Mouse (Mus musculus) forebrain, embryonic 15.5 days (tissue): ENCODE data around the gene Wipf3. TPM values are rescaled to one million over a fixed set of nuclear protein-coding genes. Genes with fewer than 3 reads are reported as not detected.
A peak's percentile ranks its signal among the peaks of the same experiment; 100 is the strongest.

Experiments
- ATAC-seq: fragments of 200-750 bp; cut with Nextera tagmentation; replicated peaks from 2 replicates; pipeline ENCODE4 v1.8.0; 2017; ENCODE audit warnings: mild to moderate bottlenecking, moderate TSS enrichment, moderate library complexity
- H3K27ac ChIP-seq: fragments of 300-500 bp; sonication (generic); replicated peaks from 2 replicates; pipeline ENCODE4 v1.5.1; 2015; ENCODE audit warnings: mild to moderate bottlenecking, inconsistent platforms
- H3K27me3 ChIP-seq: fragments of 300-500 bp; sonication (generic); 2 replicates; pipeline ENCODE4 v1.6.1; 2015; ENCODE audit warnings: inconsistent platforms
- H3K36me3 ChIP-seq: fragments of 300-500 bp; sonication (generic); 2 replicates; pipeline ENCODE4 v1.6.1; 2015; ENCODE audit warnings: mild to moderate bottlenecking, inconsistent platforms
- H3K4me1 ChIP-seq: fragments of 300-500 bp; sonication (generic); 2 replicates; pipeline ENCODE4 v1.6.1; 2015; ENCODE audit warnings: inconsistent platforms
- H3K4me2 ChIP-seq: fragments of 300-500 bp; sonication (generic); replicated peaks from 2 replicates; pipeline ENCODE4 v1.6.1; 2015; ENCODE audit warnings: mild to moderate bottlenecking, inconsistent platforms
- H3K4me3 ChIP-seq: fragments of 300-500 bp; sonication (generic); 2 replicates; pipeline ENCODE4 v1.5.1; 2015; ENCODE audit warnings: mild to moderate bottlenecking, inconsistent platforms
- H3K9ac ChIP-seq: fragments of 300-500 bp; sonication (generic); replicated peaks from 2 replicates; pipeline ENCODE4 v1.6.1; 2015; ENCODE audit warnings: mild to moderate bottlenecking, inconsistent platforms
- H3K9me3 ChIP-seq: fragments of 300-500 bp; sonication (generic); 2 replicates; pipeline ENCODE4 v1.6.1; 2016; ENCODE audit warnings: inconsistent platforms
- WGBS: fragments of 180-500 bp; shearing (Covaris S2); methylation state at CpG from one replicate; pipeline ENCODE4 v1.1.7; 2015; ENCODE audit warnings: mixed read lengths; 5-methylcytosine and 5-hydroxymethylcytosine counted together
- polyA plus RNA-seq: library from polyadenylated mRNA; unstranded; fragments of >200 nt; fragmentation: Nextera tagmentation; extraction: Ambion mirVana; gene quantifications from 2 replicates; pipeline ENCODE4 v1.2.1, GENCODE M21; 2015

Gene Wipf3
- polyA plus RNA-seq, 1 experiment from 2014 or later = 3.6 TPM

- Histone ChIP-seq H3K4me1 (peaks cover under 1% of the 10 kb centered on the region; the same call in 1 of the 2 replicates), H3K9me3 (no peaks in the 10 kb centered on the region), H3K27me3 (no peaks in the 10 kb centered on the region), H3K4me2 (no peak overlapping the region), H3K4me3 (no peak overlapping the region), H3K36me3 (no peaks in the 10 kb centered on the region), H3K27ac (no peak overlapping the region), H3K9ac (no peak overlapping the region)
- WGBS = 60% methylated on average over 2 of the region's 2 CpGs
- no peak for ATAC-seq
These were observed 24.5 kb upstream of the Wipf3 start for GRCm38 (mm10) chr6:54404916-54405315.

GRCm38 (mm10) chr6:54406116-54406515 lies 23.3 kb upstream of the Wipf3 start:
- H3K27me3 ChIP-seq = no peaks in the 10 kb centered on the region
- H3K9ac ChIP-seq = no peak overlapping the region
- no peak overlapping the region for H3K4me3 ChIP-seq
- ATAC-seq = no peak
- H3K4me1 ChIP-seq = no peaks in the 10 kb centered on the region
- H3K9me3 ChIP-seq = no peaks in the 10 kb centered on the region
- no peak overlapping the region for H3K4me2 ChIP-seq
- H3K36me3 ChIP-seq = no peaks in the 10 kb centered on the region
- H3K27ac ChIP-seq = no peak overlapping the region
- WGBS = 76% methylated on average over 5 of the region's 5 CpGs

- Histone ChIP-seq H3K36me3 (no peaks in the 10 kb centered on the region), H3K9me3 (no peaks in the 10 kb centered on the region), H3K27ac (no peak overlapping the region), H3K4me3 (no peak overlapping the region), H3K4me2 (no peak overlapping the region), H3K9ac (no peak overlapping the region), H3K4me1 (no peaks in the 10 kb centered on the region), H3K27me3 (no peaks in the 10 kb centered on the region)
- 53% methylated on average over 6 of the region's 6 CpGs for WGBS
- no peak for ATAC-seq
These were observed 20.1 kb upstream of the Wipf3 start for GRCm38 (mm10) chr6:54409271-54409670.

GRCm38 (mm10) chr6:54410451-54410850 lies 19.0 kb upstream of the Wipf3 start:
- 92% methylated on average over 4 of the region's 4 CpGs for WGBS
- no peak overlapping the region for H3K4me2 ChIP-seq
- no peak overlapping the region for H3K4me3 ChIP-seq
- no peaks in the 10 kb centered on the region for H3K36me3 ChIP-seq
- H3K27me3 ChIP-seq = no peaks in the 10 kb centered on the region
- H3K4me1 ChIP-seq = no peaks in the 10 kb centered on the region
- ATAC-seq = no peak
- no peak overlapping the region for H3K27ac ChIP-seq
- H3K9me3 ChIP-seq = no peaks in the 10 kb centered on the region
- H3K9ac ChIP-seq = no peak overlapping the region

- no peak overlapping the region for H3K9ac ChIP-seq
- no peaks in the 10 kb centered on the region for H3K27me3 ChIP-seq
- no peaks in the 10 kb centered on the region for H3K36me3 ChIP-seq
- ATAC-seq = no peak
- H3K4me1 ChIP-seq = no peaks in the 10 kb centered on the region
- 79% methylated on average over 8 of the region's 8 CpGs for WGBS
- no peaks in the 10 kb centered on the region for H3K9me3 ChIP-seq
- H3K4me2 ChIP-seq = no peak overlapping the region
- H3K27ac ChIP-seq = no peak overlapping the region
- H3K4me3 ChIP-seq = no peak overlapping the region
These were observed 17.8 kb upstream of the Wipf3 start for GRCm38 (mm10) chr6:54411591-54411990.

- no peak for ATAC-seq
- Histone ChIP-seq H3K27ac (no peak overlapping the region), H3K9ac (no peak overlapping the region), H3K4me1 (no peaks in the 10 kb centered on the region), H3K4me2 (no peak overlapping the region), H3K4me3 (no peak overlapping the region), H3K9me3 (no peaks in the 10 kb centered on the region), H3K36me3 (no peaks in the 10 kb centered on the region), H3K27me3 (no peaks in the 10 kb centered on the region)
- 88% methylated on average over 7 of the region's 7 CpGs for WGBS
These were observed 16.5 kb upstream of the Wipf3 start for GRCm38 (mm10) chr6:54412879-54413278.

- Histone ChIP-seq H3K36me3 (no peaks in the 10 kb centered on the region), H3K4me2 (no peak overlapping the region), H3K9ac (no peak overlapping the region), H3K9me3 (no peaks in the 10 kb centered on the region), H3K27me3 (no peaks in the 10 kb centered on the region), H3K4me1 (peaks cover 12% of the 10 kb centered on the region), H3K27ac (no peak overlapping the region), H3K4me3 (no peak overlapping the region)
- WGBS = 89% methylated on average over 8 of the region's 8 CpGs
- ATAC-seq = no peak
These were observed 4.2 kb upstream of the Wipf3 start for GRCm38 (mm10) chr6:54425230-54425629.

GRCm38 (mm10) chr6:54428850-54429446 lies 455 bp upstream of the Wipf3 start:
- Histone ChIP-seq H3K4me3 (peak overlapping the region; percentile 75), H3K4me1 (peaks cover 44% of the 10 kb centered on the region), H3K9me3 (no peaks in the 10 kb centered on the region), H3K9ac (peak overlapping the region; percentile 74), H3K4me2 (peak overlapping the region; percentile 96), H3K27ac (peak overlapping the region; percentile 47), H3K27me3 (no peaks in the 10 kb centered on the region), H3K36me3 (no peaks in the 10 kb centered on the region)
- 7% methylated on average over 14 of the region's 14 CpGs for WGBS
- ATAC-seq = peak; percentile 49; the same call in 1 of the 2 replicates

GRCm38 (mm10) chr6:54430221-54430620 lies 818 bp downstream of the Wipf3 start:
- 38% methylated on average over 7 of the region's 7 CpGs for WGBS
- peak overlapping the region; percentile 75 for H3K4me3 ChIP-seq

GRCm38 (mm10) chr6:54431761-54432160 lies 2.4 kb downstream of the Wipf3 start:
- 30% methylated on average over 10 of the region's 10 CpGs for WGBS
- no peak for ATAC-seq
- no peak overlapping the region for H3K9ac ChIP-seq
- no peaks in the 10 kb centered on the region for H3K36me3 ChIP-seq
- H3K9me3 ChIP-seq = no peaks in the 10 kb centered on the region
- peak overlapping the region; percentile 1; the same call in 1 of the 2 replicates for H3K4me3 ChIP-seq
- no peaks in the 10 kb centered on the region for H3K27me3 ChIP-seq
- 0 out of 2 replicates have a peak overlapping the region, but pooled peaks have one; percentile 12 for H3K27ac ChIP-seq
- H3K4me2 ChIP-seq = peak overlapping the region; percentile 96; the same call in 1 of the 2 replicates
- H3K4me1 ChIP-seq = peaks cover 58% of the 10 kb centered on the region

More at GRCm38 (mm10) chr6:54430221-54430620, 818 bp downstream of the Wipf3 start:
- peaks cover 53% of the 10 kb centered on the region for H3K4me1 ChIP-seq
- no peak for ATAC-seq
- no peaks in the 10 kb centered on the region for H3K27me3 ChIP-seq
- no peaks in the 10 kb centered on the region for H3K36me3 ChIP-seq
- H3K27ac ChIP-seq = no peak overlapping the region
- peak overlapping the region; percentile 74 for H3K9ac ChIP-seq
- no peaks in the 10 kb centered on the region for H3K9me3 ChIP-seq
- peak overlapping the region; percentile 96 for H3K4me2 ChIP-seq

- peaks cover 58% of the 10 kb centered on the region for H3K4me1 ChIP-seq
- ATAC-seq = no peak
These were observed 2.8 kb downstream of the Wipf3 start for GRCm38 (mm10) chr6:54432191-54432590.

GRCm38 (mm10) chr6:54432806-54433545 lies 3.6 kb downstream of the Wipf3 start:
- Histone ChIP-seq H3K36me3 (no peaks in the 10 kb centered on the region), H3K4me1 (peaks cover 58% of the 10 kb centered on the region), H3K4me2 (no peak overlapping the region), H3K27ac (no peak overlapping the region), H3K9me3 (no peaks in the 10 kb centered on the region), H3K27me3 (no peaks in the 10 kb centered on the region), H3K4me3 (no peak overlapping the region), H3K9ac (no peak overlapping the region)
- no peak for ATAC-seq
- 60% methylated on average over 13 of the region's 13 CpGs for WGBS

More at GRCm38 (mm10) chr6:54432191-54432590, 2.8 kb downstream of the Wipf3 start:
- no peak overlapping the region for H3K9ac ChIP-seq
- no peaks in the 10 kb centered on the region for H3K9me3 ChIP-seq
- WGBS = 74% methylated on average over 9 of the region's 9 CpGs
- no peaks in the 10 kb centered on the region for H3K36me3 ChIP-seq
- no peaks in the 10 kb centered on the region for H3K27me3 ChIP-seq
- no peak overlapping the region for H3K4me3 ChIP-seq
- 0 out of 2 replicates have a peak overlapping the region, but pooled peaks have one; percentile 12 for H3K27ac ChIP-seq
- no peak overlapping the region for H3K4me2 ChIP-seq
